Mouse (Mus musculus): Measurements from ENCODE around the gene Naa38.
"Not testable (repeated sequence)": the region's sequence is repeated elsewhere in the genome, so short reads cannot be mapped to it uniquely, and the experiment has no call there.

Gene Naa38

DNA sequence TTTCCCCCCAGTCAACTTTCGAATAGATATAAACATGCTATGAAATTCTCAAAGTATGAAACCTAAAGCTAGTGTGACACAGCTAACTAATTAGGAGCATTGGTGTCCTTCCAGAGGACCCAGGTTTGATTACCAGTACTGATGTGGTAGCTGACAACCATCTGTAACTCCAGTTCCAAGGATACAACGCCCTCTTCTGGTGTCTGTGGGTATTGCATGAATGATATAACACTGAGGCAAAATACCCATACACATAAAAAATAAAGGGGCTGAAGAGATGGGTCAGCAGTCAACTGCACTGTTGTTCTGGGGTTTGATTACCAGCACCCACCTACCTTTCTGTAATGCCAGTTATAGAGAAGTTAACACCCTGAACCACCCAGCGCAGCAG, 22.5 kb upstream of the Naa38 start:
- in situ Hi-C loops (cut with MboI; ENCODE audit: low sequenced_read_pairs), result no loop called here

DNA sequence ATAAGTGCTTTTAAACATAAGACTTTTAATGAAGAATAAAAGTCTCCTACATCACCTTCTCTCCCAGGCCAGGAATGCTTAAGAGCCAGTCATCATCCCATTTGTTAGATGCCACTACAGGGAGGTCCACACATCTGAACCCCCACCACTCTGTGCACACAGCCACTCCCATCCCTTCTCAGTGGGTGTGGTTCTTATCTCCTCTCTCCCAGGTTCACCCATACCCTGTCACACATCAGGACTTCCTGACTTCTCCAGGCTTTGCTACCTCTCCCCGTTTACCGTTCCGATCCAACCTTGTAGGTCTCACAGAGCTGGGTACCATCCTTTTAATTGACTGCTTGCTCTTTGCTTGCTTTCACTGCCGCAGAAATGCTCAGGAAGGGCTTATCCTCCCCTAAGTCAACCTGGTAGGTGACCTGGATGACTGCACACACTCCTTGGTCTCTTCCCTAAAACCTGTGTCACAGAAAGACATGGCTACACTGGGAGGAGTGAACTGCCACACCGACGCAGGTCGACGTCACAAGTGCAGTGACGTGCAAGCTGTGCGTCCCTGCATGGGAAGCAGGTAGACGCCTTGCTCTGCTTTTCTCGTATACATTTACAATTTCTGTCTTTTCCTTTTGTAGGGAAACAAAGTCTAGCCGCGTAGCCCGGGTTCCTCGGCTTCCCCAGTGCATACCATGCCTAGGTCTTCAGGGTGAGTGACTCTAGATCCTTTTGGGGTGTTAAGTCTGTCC, 21.9 kb upstream of the Naa38 start:
- in situ Hi-C loops (cut with MboI; ENCODE audit: low sequenced_read_pairs), result no loop called here

DNA sequence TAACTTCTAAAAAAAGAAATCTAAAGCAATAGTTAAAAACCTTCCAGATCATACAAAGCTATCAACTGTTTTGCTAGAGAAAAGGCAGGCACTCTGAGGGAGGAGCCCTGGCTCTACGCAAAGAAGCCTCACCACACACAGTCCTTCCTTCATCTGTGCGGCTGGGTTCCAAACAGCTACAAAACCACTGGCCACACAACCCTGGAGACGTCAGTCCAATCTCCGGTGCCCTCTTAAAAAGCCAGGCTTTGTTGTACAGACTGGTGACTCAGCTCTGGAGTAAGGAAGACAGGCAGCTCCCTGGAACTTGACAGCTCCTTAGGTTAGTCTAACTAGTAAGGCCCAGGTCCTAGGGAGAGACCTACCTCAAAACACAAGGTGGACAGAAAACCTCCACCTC, 19.6 kb upstream of the Naa38 start:
- in situ Hi-C loops (cut with MboI; ENCODE audit: low sequenced_read_pairs), result no loop called here

DNA sequence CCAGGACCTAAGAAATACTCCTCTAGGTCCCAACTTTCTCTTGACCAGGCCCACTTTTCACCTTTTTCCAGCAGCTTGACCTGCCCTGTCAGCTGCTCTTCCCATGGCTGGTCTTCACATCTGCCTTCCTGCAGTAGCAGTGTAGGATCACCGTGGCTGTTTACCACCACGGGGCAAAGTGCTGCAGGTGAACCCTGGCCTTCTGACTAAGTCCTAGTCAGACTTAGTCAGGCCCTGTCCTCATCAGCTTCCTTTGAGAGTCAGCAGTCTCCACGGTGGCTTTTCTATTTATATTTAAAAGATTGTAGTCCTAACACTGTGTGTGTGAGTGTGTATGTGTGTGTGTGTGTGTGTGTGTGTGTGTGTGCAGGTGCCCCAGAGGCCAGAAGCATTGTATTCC, 17.5 kb upstream of the Naa38 start:
- in situ Hi-C loops (cut with MboI; ENCODE audit: low sequenced_read_pairs), result no loop called here

DNA sequence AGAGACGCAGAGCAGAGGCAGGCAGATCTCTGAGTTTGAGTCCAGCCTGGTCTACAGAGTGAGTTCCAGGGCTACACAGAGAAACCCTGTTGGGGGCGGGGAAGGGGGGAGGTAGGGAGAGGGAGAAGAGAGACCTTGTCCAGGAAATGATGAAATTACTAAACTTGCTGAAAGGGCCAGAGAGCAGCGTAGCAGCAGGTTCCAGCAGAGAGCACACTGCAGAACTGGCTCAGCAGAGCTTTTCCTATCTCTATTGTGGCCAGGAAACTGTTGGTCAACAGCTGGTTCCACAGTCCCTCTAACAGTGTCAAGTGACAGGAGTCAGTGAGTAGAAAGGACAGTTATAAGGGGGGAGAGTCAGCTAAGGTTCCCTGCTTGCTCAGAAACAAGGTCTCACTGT, 15.7 kb upstream of the Naa38 start:
- in situ Hi-C loops (cut with MboI; ENCODE audit: low sequenced_read_pairs), result no loop called here

DNA sequence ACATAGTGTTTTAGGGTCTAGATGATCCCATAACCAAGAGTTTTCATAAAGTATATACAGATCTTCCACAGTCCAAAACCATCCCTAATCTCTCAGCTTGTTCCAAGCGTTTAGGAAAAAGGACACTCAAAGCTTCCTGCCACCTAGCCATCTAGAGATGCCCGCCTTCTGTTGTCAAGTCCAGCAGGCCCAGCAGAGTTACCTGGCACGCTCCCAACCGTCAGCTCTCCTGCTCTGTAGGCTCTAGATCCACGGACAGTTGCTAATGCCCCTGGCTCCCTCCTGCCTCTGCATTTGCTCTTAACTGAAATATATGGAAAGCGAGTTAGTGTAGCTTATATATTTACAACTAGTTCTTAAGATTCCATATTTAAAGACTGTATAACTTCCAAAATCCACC, 13.9 kb upstream of the Naa38 start:
- in situ Hi-C loops (cut with MboI; ENCODE audit: low sequenced_read_pairs), result loop anchor here (5.0 kb wide), 1 partner anchor 124 kb away; no protein-coding TSS in a partner anchor

DNA sequence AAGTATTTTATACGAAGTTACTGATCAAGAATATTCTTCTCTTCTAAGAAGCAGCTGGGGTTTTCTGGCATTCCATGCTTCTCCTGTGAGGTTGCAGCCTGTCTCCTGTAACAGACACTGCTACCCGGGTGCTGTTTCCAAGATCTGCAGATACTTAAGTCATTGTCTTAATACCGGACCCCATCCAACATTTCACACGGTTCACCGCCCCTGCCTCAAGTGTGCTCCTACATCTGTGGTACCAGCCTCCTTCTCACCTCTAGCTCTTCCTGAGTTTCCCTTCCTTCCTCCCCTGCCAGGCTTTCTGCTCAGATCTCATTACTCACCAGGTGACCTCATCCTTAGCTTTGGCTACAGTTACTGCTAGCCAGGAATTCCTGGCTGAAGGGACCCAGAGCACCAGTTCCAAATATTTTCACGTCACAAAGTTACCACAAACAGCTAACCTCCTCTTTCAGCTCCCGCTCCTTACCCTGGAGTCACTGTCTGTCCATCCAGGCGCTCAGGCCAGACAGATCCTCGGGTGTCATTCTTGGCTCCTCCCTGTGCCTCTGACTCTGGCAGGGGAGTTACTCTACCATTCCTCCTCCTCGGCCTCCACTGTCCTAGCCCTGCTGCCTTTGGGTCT, 12.7 kb upstream of the Naa38 start:
- in situ Hi-C loops (cut with MboI; ENCODE audit: low sequenced_read_pairs), result loop anchor here (5.0 kb wide), 1 partner anchor 125 kb away; no protein-coding TSS in a partner anchor

DNA sequence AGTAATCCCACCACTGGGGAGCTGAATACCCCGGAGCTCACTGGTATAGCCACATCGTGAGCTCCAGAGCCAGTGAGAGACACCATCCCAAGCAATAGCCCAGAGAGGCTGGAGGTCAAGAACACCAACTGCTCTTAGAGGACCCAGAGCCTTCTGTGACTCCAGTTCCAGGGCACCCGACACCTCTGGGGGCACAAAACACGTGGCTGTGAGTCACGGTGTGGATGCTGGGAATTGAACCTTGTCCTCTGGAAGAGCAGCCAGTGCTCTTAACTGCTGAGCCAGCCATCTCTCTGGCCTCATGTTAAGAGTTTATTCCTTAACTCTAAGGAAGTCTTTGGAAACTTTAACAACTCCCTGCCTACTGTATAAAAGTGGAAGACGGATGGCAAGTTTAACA, 10.3 kb upstream of the Naa38 start:
- in situ Hi-C loops (cut with MboI; ENCODE audit: low sequenced_read_pairs), result loop anchor here (5.0 kb wide), 1 partner anchor 128 kb away; no protein-coding TSS in a partner anchor

DNA sequence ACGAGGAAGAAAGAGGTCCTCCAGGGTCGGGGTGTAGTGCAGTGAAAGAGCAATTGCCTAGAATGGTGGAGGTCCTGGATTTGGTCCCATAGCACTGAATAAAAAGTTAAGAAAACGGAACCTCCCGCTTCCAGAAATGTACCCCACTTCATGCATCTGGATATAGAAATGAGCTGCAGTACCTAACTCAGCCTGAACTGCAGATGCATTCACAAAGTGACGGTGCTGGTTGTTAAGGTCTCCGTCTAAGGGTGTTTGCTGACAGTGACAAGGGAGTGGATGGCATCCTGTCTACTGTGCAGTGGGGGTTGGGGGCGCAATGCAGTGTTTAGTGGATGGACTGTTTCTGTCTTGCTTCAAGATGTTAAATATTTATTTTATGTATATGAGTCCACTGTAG, 8.5 kb upstream of the Naa38 start:
- in situ Hi-C loops (cut with MboI; ENCODE audit: low sequenced_read_pairs), result no loop called here

DNA sequence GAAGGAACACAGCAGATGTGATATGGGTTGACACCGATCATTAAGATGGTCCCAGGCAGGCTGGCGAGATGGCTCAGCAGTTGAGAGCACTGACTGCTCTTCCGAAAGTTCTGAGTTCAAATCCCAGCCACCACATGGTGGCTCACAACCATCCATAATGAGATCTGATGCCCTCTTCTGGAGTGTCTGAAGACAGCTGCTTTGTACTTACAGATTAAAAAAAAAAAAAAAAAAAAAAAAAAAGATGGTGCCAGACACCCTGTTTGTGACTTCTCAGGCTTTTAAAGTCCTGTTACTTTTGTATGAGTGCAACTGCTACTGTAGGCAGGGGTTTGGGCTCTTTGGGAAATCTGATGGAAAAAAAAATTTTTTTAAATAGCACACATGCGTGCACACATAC, 6.6 kb upstream of the Naa38 start:
- in situ Hi-C loops (cut with MboI; ENCODE audit: low sequenced_read_pairs), result no loop called here

DNA sequence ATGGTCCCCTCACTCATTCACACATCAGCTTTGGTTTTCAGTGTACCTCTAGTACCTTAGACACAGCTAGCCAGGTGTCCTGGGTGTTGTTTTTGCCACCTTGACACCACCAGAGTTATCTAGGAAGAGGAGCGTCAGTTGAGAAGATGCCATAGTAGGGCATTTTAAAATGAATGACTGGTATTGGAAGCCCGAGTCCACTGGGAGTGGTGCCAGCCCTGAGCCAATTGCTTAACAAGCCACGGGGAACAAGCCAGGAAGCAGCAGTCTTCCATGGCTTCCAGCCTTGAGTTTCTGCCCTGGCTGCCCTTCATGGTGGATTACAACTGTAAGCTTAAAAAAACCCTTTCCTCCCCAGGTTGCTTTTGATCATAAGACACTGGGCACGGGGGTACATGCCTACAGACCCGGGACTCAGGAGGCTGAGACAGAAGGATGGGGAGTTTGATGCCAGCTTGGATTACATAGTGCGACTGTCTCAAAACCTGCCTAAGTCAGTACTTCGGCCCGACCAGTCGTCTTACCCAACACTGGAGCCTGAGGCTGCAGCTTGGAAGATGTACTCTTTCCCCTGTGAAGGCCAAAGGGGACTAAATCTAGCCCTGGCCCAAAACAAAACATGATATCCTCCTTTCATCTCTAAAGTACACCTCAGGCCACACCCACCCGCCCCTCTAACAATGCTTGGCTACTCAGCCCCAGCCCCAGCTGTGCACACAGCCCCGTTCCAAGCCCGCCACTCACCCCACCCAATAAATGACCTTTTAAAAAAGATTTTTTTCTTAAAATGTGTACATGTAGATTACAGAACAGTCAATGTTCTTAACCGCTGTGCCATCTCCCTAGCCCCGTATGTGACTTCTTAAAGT, 5.5 kb upstream of the Naa38 start:
- in situ Hi-C loops (cut with MboI; ENCODE audit: low sequenced_read_pairs), result no loop called here

DNA sequence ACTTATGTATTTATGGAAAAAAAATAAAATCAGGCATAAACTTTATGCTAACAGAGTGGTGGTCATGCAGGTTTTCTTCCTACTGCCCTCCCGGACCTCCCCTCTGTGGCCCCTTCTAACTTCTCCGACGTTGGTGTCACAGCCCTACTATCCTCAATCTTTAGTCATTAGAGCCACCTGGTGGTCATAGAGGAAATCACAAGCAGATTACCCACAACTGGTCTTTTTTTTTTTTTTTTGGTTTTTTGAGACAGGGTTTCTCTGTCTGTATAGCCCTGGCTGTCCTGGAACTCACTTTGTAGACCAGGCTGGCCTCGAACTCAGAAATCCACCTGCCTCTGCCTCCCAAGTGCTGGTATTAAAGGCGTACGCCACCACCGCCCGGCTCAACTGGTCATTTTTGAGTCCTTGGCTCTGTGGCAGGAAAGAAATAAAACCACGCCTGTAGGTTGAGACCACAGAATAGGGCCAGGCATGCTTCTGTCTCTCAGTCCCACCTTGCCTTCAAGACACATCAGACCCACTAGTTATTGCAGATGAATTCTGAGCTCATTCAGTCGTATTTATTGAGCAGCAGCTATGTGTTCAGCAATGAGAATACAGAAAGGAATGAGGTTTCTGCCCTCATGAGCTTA, 4.8 kb upstream of the Naa38 start:
- in situ Hi-C loops (cut with MboI; ENCODE audit: low sequenced_read_pairs), result no loop called here

DNA sequence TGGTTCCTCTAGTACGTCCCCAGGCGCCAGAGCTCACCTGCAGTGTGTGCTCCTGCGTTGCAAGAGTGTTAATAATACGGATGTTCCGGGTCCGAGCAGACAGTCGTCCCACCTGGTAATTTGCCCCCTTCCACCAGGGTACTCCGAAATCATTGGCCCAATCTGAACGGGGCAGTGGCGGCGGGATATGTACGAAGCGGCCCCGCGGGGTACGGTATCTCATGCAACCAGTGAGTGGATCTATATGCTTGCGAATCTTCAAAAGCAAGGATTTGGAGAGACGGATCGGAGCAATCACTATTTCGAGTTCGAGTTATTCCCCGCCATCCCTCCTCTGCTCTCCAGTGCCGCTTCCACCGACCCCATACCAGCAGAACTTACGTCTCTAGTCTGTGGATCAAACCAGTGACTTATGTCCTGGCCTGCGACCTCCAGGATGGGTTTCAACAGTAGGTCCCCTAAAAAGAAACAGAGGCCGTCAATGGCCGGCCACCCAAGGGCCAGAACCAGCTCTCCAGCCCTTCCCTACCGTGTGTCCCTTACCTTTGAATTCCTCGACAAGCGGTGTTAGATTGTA, 608 bp upstream of the Naa38 start:
- in situ Hi-C loops (cut with MboI; ENCODE audit: low sequenced_read_pairs), result not testable (repeated sequence)

DNA sequence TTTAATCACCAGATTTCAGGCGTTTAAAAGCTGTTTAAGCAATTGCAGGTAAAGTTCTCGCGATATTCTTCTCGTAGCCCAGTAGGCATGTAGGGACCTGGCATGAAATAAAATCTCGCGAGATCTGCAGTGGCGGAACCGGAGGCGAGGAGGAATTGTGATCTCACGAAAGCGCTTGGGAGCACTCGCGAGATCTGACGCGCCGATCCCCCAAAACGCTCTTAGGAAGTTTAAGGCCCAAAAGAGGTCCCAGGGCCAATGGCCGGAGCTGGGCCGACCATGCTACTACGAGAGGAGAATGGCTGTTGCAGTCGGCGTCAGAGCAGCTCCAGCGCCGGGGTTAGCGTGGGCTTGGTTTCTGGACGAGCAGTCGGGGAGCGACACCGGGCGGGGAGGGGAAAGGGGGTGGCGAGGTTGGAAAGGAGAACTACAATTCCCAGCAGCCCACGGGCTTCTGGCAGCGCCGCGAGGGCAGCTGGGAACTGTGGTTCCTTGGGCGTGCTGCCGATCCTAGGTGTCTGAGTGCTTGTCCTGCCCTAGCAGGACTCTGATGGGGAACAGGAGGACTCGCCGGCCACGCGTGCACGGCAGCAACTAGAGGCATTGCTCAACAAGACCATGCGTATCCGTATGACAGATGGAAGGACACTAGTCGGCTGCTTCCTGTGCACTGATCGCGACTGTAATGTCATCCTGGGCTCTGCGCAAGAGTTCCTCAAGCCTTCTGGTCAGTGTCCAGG, 517 bp downstream of the Naa38 start:
- in situ Hi-C loops (cut with MboI; ENCODE audit: low sequenced_read_pairs), result no loop called here

DNA sequence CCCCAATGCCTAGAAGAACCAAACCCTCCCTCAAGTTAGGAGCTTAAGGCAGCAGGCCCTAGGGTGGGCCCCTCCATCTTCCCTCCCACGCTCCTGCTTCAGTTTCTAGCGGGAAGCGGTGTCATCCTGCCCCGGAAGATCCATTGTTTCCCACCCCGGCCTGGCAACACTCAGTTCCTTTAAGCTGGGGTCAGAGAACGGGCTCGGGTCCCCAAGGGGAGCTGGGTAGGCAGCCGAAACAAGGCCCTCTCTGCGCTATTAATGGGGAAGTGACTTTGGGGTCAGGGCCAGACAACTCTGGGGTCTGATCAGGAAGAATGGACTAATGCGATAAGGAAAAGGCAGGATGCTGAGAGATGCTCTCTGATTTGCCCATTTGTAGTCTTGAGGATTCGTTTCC, 1.5 kb downstream of the Naa38 start:
- in situ Hi-C loops (cut with MboI; ENCODE audit: low sequenced_read_pairs), result no loop called here

DNA sequence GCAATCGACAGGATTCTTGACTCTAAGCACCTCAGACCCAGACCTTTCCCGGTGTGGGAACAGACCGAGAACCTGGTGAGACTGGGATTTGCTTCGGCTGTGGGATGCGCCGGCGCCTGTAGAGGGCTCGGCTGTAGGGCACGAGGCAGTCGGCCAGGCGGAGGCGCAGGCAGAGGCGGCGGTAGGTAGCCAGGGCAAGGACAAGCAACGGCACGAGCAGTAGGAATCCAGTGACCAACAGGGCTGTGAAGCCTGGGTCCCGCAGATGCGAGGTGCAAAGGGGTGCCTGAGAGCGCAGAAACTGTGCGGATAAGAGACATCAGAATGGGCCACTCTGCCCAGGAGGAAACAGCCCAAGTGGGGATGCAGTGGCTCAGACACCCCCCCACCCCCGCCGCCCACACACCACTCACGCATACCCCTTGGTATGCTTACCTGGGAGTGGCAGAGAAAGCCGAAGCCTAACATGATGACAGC, 2.3 kb downstream of the Naa38 start:
- in situ Hi-C loops (cut with MboI; ENCODE audit: low sequenced_read_pairs), result no loop called here

DNA sequence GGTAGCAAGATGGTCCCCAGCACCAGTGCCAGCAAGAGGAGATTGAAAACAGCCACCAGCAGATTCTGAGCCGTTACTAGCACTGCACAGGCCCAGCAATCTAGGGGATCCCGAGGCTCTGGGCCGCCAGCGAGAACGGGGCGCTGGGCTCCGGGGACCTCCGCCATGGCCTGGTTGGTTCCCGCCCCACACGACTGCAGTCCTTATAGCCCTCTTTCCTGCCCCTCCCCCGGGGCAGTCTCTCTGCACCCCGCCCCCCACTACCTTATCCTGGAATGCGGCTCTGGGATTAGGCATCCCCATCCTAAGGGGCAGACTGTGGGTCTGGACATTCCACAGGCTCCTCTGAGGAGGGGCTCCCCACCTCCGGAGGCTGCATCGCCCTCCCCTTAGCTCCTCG, 2.8 kb downstream of the Naa38 start, which contains the start of gene Tmem88:
Tmem88 (minus strand) TSS at position 176 of the 400 bp plus-strand sequence.
- in situ Hi-C loops (cut with MboI; ENCODE audit: low sequenced_read_pairs), result no loop called here

DNA sequence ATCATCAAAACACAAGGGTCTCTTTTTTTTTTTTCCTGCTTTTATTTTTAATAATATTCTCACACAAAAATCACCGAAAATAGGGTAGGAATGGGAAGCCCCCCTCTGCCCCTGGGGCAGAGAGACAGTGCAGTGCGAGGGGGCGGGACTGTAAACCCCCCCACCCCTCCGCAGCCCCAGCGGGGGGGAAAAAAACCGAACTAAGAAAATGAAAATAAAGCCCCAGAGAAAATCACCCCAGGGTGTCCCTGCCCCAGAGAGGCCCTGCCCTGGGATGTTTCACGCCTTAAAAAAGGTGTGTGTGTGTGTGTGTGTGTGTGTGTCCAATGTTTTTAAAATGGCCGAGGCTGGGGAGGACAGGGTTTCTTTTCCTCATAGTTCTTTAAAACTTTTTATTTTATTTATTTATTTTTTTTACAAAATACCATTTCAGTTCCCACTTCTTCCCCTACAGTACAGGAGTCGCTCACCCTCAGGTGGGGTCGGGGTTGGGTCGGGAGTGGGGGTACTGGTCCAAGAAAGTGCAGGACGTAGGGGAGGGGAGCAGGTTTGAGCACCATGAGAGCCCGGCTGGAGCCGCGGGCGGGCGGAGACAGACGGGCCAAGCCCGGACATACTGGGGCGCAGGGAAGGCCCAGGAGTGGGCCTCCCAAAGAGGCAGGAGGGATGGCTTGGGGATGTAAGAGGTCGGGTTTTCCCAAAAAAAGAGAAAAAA, 3.4 kb downstream of the Naa38 start:
- in situ Hi-C loops (cut with MboI; ENCODE audit: low sequenced_read_pairs), result no loop called here

Measured in CH12F3 (cell line).